Mouse (Mus musculus) embryonic facial prominence, embryonic 10.5 days (tissue): ENCODE measurements around the gene Aqp8. TPM values are rescaled to one million over a fixed set of nuclear protein-coding genes. Genes with fewer than 3 reads are reported as not detected.

Experiments used
- DNase-seq: peaks from one replicate; pipeline ENCODE4 v3.0.0-alpha.2; 2017; ENCODE audit warnings: low spot score
- H3K27ac ChIP-seq: fragments of 300-500 bp; sonication (generic); replicated peaks from 2 replicates; pipeline ENCODE4 v1.5.1; 2016; ENCODE audit warnings: mild to moderate bottlenecking
- H3K27me3 ChIP-seq: fragments of 300-500 bp; sonication (generic); replicated peaks from 2 replicates; pipeline ENCODE4 v1.6.1; 2016; ENCODE audit warnings: low read depth, mild to moderate bottlenecking; ENCODE audit not compliant: poor library complexity, severe bottlenecking
- H3K36me3 ChIP-seq: fragments of 300-500 bp; sonication (generic); replicated peaks from 2 replicates; pipeline ENCODE4 v1.6.1; 2016; ENCODE audit warnings: mild to moderate bottlenecking, moderate library complexity
- H3K4me1 ChIP-seq: fragments of 300-500 bp; sonication (generic); 2 replicates; pipeline ENCODE4 v1.6.1; 2016
- H3K4me3 ChIP-seq: fragments of 300-500 bp; sonication (generic); 2 replicates; pipeline ENCODE4 v1.5.1; 2016; ENCODE audit warnings: mild to moderate bottlenecking, moderate library complexity
- H3K9me3 ChIP-seq: fragments of 300-500 bp; sonication (generic); 2 replicates; pipeline ENCODE4 v1.6.1; 2016; ENCODE audit warnings: mild to moderate bottlenecking
- WGBS: fragments of 180-500 bp; shearing (Covaris S2); methylation state at CpG from one replicate; pipeline ENCODE4 v1.1.7; 2016; 5-methylcytosine and 5-hydroxymethylcytosine counted together
- polyA plus RNA-seq: library from polyadenylated mRNA; unstranded; fragments of >200 nt; fragmentation: Nextera tagmentation; extraction: Ambion mirVana; gene quantifications from 2 replicates; pipeline ENCODE4 v1.2.1, GENCODE M21; 2016

Gene Aqp8
- polyA plus RNA-seq, 1 experiment from 2014 or later, result 0.51 TPM

DNA sequence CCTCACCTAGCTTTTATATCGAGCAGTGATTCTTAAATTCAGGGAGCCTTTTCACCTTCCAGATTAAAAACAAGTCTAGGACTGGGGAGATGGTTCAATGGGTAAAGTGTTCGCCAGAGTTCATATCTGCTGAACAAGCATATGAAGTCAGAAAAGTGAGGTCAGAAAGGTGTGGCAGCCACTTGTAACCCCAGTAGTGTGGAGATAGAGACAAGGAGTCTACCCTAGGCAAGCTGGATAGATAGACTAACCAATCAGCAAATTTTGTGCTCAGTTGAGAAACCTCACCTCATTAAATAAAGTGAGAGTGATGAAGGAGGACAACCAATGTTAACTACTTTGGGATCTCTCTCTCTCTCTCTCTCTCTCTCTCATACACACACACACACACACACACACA is 11.6 kb upstream of the Aqp8 start:
- H3K27me3 ChIP-seq, result no peaks in the 10 kb centered on the region
- WGBS, result 86% methylated on average over 2 of the region's 2 CpGs
- DNase-seq, result no peak
- H3K27ac ChIP-seq, result no peak overlapping the region
- no peak overlapping the region for H3K4me3 ChIP-seq
- no peaks in the 10 kb centered on the region for H3K4me1 ChIP-seq
- no peaks in the 10 kb centered on the region for H3K9me3 ChIP-seq
- H3K36me3 ChIP-seq, result no peaks in the 10 kb centered on the region

DNA sequence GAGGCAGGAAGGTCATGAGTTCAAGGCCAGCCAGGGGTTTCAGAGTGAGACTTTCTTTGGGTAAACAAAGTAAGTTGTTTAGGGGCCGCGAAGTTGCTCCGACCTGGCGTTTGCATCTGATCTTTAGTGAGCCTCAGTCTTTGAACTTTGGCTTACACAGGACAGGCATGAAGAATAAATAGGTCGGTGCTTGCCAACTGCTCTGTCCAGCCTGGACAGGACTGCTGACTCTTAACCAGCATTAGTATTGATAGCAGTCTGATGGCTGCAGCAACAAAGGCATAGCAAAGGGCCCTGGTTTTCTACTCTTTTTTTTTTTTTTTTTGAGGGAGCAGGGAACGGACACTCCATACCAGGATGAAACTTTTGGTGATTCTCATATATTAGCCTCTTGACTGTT is 9.5 kb upstream of the Aqp8 start:
- H3K36me3 ChIP-seq, result no peaks in the 10 kb centered on the region

DNA sequence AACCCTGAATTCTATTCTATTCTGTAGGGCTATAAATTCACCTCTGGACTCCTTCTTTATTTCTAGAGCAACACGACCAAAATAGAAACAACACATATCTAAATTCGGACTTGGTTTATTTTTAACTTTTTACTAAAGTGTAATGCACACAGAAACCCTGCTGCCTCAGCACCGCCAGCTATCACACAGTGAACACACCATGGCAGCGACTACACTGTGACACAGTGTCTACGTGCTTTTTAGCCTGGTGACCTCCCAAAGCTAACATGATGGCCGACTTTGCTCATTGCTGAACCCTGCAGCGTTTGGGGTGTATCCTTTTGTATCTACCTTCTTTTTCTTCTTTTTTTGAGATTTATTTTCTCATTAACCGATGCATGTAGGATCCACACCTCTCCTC is 9.0 kb upstream of the Aqp8 start:
- Histone ChIP-seq H3K36me3 (no peaks in the 10 kb centered on the region), H3K9me3 (no peaks in the 10 kb centered on the region), H3K4me1 (no peaks in the 10 kb centered on the region), H3K27me3 (no peaks in the 10 kb centered on the region), H3K27ac (no peak overlapping the region), H3K4me3 (no peak overlapping the region)
- 91% methylated on average over 8 of the region's 8 CpGs for WGBS
- DNase-seq, result no peak

More for the DNA sequence above, 9.5 kb upstream of the Aqp8 start:
- H3K4me3 ChIP-seq, result no peak overlapping the region
- no peak for DNase-seq
- WGBS, result 73% methylated on average over 6 of the region's 6 CpGs
- no peaks in the 10 kb centered on the region for H3K4me1 ChIP-seq
- no peaks in the 10 kb centered on the region for H3K27me3 ChIP-seq
- H3K9me3 ChIP-seq, result no peaks in the 10 kb centered on the region
- no peak overlapping the region for H3K27ac ChIP-seq

DNA sequence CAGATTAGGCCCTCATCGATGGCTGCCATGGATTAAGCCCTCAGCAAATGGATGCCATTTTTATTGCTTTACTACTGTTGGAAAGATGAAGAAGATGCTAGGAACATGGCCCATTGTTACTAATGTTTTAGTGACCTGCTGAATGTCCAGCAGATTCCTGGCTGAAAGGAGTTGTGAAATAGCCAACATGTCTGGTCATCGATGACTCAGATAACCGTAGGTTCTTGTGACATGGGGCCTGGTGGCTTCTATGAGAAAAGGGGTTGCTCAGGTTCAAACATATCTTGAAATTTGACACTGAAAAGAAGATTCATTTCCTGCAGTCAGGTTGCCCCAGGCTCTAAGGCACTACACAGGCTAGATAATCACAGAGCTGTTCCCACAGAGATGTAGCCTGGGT is 7.0 kb upstream of the Aqp8 start:
- 90% methylated on average over 3 of the region's 3 CpGs for WGBS
- Histone ChIP-seq H3K4me3 (no peak overlapping the region), H3K36me3 (no peaks in the 10 kb centered on the region), H3K9me3 (no peaks in the 10 kb centered on the region), H3K4me1 (no peaks in the 10 kb centered on the region), H3K27me3 (no peaks in the 10 kb centered on the region), H3K27ac (no peak overlapping the region)
- DNase-seq, result no peak

DNA sequence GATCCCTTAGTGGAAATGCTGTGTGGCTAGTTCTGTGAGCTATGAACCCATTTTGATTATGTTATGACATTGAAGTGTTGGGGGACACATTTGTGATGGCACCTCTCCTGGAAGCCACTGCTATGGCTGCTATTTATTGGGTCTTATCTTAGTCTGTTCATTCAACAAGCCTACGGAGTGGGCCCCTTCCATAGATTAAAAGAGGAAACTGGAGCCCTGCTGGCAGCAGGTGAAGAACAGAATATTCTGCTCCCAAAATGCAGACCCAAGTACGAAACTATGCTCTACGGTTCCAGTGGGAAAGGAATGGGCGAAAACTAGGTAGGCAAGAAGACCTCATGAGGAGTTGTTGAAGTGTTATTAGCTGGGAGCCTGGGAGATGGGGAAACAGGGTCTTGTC is 3.8 kb upstream of the Aqp8 start:
- no peak for DNase-seq
- Histone ChIP-seq H3K9me3 (no peaks in the 10 kb centered on the region), H3K4me1 (no peaks in the 10 kb centered on the region), H3K36me3 (no peaks in the 10 kb centered on the region), H3K27ac (no peak overlapping the region), H3K27me3 (no peaks in the 10 kb centered on the region), H3K4me3 (no peak overlapping the region)
- 87% methylated on average over 4 of the region's 4 CpGs for WGBS

DNA sequence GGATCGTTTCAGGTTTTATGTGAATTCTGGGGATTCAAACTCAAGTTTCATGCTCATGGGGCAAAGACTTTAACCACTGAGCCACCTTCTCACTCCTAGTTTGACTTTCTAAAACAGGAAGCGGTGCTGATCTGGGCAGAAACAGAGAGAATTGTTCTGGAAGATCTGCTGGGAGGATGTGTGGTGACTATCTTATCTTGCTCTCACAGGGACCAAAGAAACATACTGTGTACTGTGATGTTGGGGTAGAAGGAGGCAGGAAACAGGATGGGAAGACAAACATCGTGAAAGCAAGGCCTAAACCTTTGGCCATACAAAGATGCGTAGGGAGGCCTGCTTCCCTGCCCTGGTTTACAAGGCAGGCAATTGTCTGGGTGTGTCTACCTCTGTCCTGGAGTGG is 2.8 kb upstream of the Aqp8 start:
- H3K4me3 ChIP-seq, result no peak overlapping the region
- no peaks in the 10 kb centered on the region for H3K9me3 ChIP-seq
- H3K27ac ChIP-seq, result no peak overlapping the region
- no peaks in the 10 kb centered on the region for H3K36me3 ChIP-seq
- no peak for DNase-seq
- H3K4me1 ChIP-seq, result no peaks in the 10 kb centered on the region
- 89% methylated on average over 4 of the region's 4 CpGs for WGBS
- no peaks in the 10 kb centered on the region for H3K27me3 ChIP-seq

DNA sequence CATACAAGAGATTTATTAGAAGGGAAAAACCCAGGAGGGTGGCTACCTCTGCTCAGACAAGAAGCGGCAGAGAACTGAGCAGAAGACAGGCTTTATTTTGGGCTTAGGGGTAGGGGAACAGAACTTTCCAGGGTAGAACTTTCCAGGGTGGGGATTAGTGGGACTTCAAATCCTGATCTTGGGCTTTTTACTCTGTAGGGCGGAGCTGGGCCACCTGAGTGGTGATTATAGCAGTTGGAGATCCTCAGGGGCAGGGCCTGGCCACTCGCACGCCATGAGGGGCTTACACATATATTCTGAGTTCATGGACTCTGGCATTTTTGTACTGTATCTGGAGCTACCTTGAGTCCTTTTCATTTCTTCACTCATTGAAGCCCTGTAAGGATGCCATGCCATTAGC is 775 bp upstream of the Aqp8 start:
- Histone ChIP-seq H3K36me3 (no peaks in the 10 kb centered on the region), H3K27me3 (no peaks in the 10 kb centered on the region), H3K4me1 (no peaks in the 10 kb centered on the region), H3K27ac (no peak overlapping the region), H3K4me3 (no peak overlapping the region), H3K9me3 (no peaks in the 10 kb centered on the region)
- no peak for DNase-seq
- 84% methylated on average over 4 of the region's 4 CpGs for WGBS

DNA sequence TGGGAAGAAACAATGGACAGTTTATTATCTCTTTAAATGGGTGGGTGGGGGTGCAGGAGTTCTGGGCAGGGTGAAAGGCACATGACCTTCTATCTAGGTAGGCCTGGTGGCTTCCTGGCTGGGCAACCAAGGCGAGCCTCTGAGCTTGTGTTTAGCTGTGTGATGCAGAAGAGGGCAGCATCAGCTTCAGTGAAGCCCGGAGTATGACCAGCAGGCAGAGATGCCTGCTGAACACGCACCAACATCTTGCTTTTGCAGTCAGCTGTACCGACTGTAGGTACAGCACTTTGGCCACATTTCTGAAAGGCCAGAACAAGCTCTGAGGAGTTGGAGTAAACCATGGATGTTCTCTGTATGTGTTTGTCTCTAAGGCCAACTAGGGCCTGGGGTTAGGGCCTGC is 1.5 kb downstream of the Aqp8 start:
- H3K4me3 ChIP-seq, result no peak overlapping the region
- WGBS, result 77% methylated on average over 4 of the region's 4 CpGs
- no peak for DNase-seq
- no peaks in the 10 kb centered on the region for H3K36me3 ChIP-seq
- H3K27ac ChIP-seq, result no peak overlapping the region
- H3K4me1 ChIP-seq, result no peaks in the 10 kb centered on the region
- no peaks in the 10 kb centered on the region for H3K9me3 ChIP-seq
- H3K27me3 ChIP-seq, result no peaks in the 10 kb centered on the region

DNA sequence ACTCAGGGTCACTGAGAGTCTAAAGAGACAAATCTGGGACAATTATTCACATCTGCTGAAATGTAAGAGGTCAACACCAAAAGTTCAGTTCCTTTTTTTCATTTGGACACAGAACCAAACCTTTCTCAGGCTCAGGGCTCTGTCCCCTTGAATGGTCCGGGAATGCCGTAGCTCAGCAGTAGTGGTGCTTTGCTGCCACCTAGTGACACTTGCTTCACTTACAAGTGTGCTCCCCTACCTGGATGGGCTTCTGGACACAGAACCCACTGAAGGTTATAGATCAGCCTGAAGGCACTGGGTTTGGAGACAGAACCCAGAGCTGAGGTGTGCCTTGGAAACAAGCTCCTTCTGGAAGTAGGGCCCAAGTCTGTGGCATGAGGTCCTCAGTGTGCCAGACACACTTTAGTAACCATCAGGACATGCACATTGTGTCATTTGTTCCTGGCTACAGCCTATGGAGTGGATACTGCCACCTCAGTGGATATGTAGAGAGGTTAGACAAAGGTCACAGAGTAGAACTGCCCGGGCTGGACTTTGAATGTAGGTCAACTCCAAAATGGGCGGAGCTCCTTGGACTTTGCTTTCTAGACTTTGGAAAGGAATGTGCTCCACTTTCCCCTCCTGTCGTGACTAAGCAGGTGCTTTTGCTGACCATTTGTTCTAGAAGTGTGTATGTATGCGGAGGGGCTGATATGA is 3.7 kb downstream of the Aqp8 start:
- H3K36me3 ChIP-seq, result no peaks in the 10 kb centered on the region
- no peaks in the 10 kb centered on the region for H3K9me3 ChIP-seq
- no peaks in the 10 kb centered on the region for H3K27me3 ChIP-seq
- 41% methylated on average over 6 of the region's 6 CpGs for WGBS
- no peak overlapping the region for H3K27ac ChIP-seq
- H3K4me1 ChIP-seq, result no peaks in the 10 kb centered on the region
- DNase-seq, result peak; percentile 77
- no peak overlapping the region for H3K4me3 ChIP-seq

DNA sequence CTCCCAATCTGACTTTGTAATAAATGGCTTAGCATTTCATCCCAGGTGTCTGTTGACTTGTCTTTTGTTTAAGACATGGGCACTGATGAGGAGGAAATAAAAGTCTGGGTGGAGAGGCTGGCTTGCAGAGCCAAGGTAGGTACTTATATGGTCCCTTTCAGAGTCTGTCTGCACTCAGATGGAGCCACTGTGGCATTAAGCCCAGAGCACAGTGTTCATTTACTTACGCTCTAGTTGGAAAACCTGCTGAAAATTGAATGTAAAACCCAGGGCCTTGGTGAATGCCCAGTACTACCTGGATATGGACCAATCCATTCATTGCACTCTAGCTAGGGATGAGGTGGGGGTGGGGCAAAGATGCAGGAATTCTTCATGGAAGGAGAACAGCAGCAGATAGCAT is 5.9 kb downstream of the Aqp8 start:
- DNase-seq, result no peak
- WGBS, result 92% methylated on average over 1 of the region's 1 CpGs
- no peak overlapping the region for H3K27ac ChIP-seq
- no peaks in the 10 kb centered on the region for H3K36me3 ChIP-seq
- H3K4me3 ChIP-seq, result no peak overlapping the region
- no peaks in the 10 kb centered on the region for H3K4me1 ChIP-seq
- H3K9me3 ChIP-seq, result no peaks in the 10 kb centered on the region
- H3K27me3 ChIP-seq, result no peaks in the 10 kb centered on the region

DNA sequence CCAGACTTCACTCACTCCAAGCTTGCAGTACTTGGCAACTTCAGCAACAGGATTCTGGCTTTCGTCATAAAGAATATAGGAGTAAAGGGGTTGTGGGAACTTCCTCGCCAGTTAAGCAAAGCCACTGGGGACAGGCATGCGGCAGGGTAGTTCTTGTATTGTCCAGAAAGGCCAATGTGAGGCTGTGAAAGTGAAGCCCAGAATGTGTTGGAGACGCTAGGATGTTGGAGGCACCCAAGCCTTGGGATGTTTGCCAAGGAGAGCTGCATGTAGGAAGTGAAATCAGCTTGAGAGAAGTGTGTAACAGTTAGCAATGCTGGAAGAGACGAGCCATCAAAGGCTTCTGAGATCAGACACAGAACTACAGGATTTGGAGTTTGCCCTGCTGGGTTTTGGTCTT is 25.6 kb downstream of the Aqp8 start:
- no peak overlapping the region for H3K27ac ChIP-seq

DNA sequence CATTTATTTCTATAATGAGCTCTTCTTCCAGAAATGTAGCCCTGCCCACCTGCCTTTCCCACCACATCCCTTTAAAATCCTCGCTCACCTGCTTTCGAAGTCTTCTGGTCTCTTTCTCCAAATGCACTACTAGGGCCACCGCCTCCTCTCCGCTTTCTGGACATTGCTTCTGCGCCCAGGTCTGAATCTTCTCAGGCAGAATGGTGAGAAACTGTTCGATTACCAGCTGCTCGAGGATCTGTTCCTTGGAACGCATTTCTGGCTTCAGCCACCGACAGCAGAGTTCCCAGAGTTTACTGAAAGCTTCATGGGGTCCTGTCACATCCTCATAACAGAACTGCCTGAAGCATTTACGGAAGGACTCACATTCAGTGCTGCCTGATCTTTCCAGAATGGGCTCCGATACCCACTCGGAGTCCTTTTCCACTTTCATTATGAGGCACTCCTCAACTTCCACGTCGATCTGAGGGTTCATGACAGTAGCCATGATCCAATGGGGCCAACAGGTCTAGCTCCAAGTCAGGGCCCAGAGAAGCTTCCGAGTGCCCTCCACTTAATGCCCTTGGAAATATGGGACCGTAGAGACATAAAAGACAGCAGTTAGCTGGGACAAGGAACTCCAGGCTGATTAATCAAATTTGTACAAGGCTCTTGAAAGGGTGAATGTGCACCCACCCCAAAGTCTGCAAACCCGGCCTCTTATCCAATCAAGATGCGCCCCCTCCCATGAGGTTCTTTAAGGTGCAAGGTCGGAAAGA is 37.6 kb downstream of the Aqp8 start:
- no peak for DNase-seq
- Histone ChIP-seq H3K4me3 (peak overlapping the region; percentile 72), H3K36me3 (peaks cover 4% of the 10 kb centered on the region), H3K9me3 (no peaks in the 10 kb centered on the region), H3K27me3 (no peaks in the 10 kb centered on the region), H3K4me1 (peaks cover 16% of the 10 kb centered on the region), H3K27ac (peak overlapping the region; percentile 90)
- 46% methylated on average over 19 of the region's 19 CpGs for WGBS

More for the DNA sequence above, 25.6 kb downstream of the Aqp8 start:
- Histone ChIP-seq H3K27me3 (no peaks in the 10 kb centered on the region), H3K9me3 (no peaks in the 10 kb centered on the region), H3K4me3 (no peak overlapping the region), H3K4me1 (no peaks in the 10 kb centered on the region), H3K36me3 (peaks cover 7% of the 10 kb centered on the region; the same call in 1 of the 2 replicates)
- 81% methylated on average over 5 of the region's 5 CpGs for WGBS
- DNase-seq, result no peak
